Mouse (Mus musculus): Measurements from ENCODE around the gene Litaf.
"Not testable (repeated sequence)": the region's sequence is repeated elsewhere in the genome, so short reads cannot be mapped to it uniquely, and the experiment has no call there.

The Litaf gene

DNA sequence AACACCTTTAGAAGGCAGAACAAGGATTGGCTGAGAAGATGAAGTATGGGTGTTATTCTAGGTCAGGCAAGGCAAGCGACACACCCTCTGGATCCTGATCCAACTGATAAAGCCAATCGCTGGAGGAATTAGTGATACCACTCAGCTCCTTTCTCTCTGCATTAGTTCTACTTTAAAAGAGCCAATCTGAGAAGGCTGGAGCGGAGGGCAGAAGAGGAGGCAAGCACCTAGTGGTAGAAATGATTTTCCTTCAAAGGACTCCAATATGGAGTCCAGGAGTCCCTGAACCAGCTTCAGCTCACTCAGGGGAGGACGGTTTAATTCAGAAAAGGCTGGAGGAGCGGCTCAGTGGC, 74.2 kb downstream of the Litaf start:
- DNase-seq (ENCODE audit: low read depth) = peak; percentile 42

DNA sequence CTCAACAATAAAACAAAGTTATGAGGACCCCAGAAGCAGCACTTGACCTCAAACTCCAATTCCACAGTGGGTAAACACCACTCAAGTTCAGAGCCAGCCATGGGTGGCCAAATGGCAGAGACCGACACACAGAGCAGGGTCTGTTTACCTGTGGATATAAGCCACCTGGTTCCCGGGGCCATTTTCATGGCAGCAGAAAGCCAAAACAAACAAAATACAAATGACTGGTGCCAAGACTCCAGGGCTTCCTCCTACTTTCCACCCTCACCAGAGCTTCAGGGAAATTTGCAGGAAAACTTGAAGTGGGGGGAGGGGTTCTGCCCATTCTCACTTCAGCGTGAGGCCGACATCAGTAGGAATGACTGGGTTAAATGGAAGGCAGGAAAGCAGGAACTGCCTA, 75.2 kb downstream of the Litaf start:
- DNase-seq (ENCODE audit: low read depth) = no peak

GRCm38 (mm10) chr16:10989896-10990295, 76.1 kb downstream of the Litaf start:
- DNase-seq (ENCODE audit: low read depth) = peak; percentile 36

GRCm38 (mm10) chr16:10989361-10989760, 76.6 kb downstream of the Litaf start:
- no peak for DNase-seq (ENCODE audit: low read depth)

GRCm38 (mm10) chr16:10988261-10988660, 77.7 kb downstream of the Litaf start:
- DNase-seq (ENCODE audit: low read depth) = no peak

DNA sequence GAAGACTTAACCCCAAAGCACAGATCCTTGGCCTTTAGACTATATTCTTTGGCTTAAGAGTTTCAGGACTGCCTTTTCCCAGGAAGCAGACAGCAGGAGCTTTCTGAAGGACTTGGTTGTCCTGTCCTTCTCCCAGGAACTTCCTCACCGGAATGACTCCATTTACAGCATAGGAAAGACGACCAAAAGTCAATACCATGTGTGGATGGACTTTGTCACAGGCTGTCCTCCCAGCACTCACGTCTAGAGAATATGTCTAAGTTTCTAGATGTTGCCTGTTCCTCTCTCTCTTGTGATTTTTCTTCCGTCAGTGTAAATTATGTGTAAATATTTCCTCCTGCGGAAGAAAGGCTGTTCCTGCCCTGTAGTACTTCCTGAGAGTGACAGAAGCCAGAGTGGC, 81.4 kb downstream of the Litaf start:
- DNase-seq (ENCODE audit: low read depth) = no peak

DNA sequence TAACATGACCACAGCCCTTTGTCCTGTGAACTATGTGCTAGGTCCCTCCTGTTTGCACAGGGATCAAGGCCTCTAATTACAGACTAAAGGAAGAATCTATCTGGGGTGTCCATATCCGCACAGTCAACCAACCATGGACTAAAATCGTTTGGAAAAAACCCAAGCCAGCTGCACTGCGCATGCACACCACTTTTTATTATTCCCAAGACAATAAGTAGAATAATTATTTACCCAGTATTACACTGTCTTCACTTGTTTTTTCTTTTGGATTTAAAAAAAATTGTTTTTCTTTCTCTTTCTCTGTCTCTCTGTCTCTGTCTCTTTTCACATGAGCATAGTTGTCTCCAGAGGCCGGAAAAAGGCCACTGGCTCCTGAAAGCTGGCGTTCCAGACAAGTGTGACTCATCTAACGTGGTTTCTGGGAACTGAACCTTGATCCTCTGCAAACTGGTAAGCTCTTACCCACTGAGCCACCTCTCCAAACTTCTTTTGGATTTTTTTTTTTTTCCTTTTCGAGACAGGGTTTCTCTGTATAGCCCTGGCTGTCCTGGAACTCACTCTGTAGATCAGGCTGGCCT, 84.4 kb downstream of the Litaf start:
- DNase-seq (ENCODE audit: low read depth) = no peak

DNA sequence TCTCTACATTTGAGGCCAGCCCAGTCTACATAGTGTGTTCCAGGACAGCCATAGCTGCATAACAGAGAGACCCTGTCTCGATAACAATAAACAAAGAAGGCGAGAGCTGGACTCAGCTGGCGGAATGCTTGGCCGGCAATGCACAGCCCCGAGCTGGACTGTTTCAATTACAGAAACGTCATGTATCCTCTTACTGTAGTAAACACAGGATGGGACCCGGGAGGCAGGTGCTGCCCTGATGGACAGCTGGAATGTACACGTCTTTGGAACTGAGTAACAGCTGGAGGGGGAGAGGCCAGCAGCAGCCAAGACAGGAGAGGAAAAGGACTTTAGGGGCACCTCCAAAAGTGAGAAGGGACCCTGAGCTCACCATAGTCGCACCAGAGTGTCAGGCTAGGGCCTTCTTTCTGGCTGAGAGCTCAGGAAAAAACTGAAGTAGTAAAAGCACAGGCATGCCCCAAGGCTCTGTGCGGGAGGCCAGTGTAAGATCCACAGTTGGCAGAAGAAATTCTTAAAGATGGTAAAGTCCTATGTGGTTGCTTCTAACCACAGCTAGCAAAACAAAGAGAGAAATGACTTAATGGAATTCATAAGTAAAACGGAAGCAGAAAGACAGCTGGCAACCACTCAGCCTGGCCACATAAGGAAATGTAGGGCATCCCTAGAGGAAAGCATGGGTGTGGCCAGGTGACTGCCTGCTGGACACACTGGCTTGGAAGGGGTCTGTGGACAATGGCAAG, 86.7 kb downstream of the Litaf start:
- peak; percentile 59 for DNase-seq (ENCODE audit: low read depth)

- DNase-seq (ENCODE audit: low read depth) = no peak
These were observed 88.1 kb downstream of the Litaf start for GRCm38 (mm10) chr16:10977877-10978276.

DNA sequence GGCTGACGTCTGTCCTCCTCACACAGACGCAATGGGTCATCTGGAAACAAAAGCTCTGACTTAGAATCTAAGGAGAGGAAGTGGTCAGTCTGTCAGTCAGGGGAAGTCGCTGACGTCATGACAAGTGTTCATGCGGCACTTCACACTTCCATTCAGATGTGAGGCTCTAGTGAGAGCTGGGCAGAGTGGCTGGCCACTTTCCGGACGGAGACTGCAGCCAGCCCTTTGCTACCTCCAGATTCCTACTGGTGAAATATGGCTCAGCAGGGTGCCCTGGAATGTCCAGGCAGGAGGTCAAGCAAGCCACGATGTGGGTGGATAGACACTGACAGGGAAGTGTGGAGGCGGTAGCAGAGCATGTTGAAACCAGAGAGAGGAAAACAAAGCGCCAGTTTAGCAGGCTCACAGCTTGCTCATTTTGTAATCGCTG, 89.7 kb downstream of the Litaf start:
- peak; percentile 39 for DNase-seq (ENCODE audit: low read depth)

DNA sequence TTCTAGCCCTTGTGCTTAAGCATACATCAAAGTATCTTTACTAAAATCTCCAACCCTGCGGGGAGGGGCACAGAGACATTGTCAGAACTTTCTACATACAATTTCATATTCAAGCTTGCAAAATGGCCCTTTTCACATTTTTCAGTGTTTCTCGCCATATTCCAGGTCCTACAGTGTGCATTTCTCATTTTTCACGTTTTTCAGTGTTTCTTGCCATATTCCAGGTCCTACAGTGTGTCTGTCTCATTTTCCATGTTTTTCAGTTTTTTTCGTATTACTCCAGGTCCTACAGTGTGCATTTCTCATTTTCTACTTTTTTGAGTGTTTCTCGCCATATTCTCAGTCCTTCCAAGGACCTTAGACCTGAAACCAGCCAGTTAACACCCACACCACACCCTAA, 91.0 kb downstream of the Litaf start:
- DNase-seq (ENCODE audit: low read depth) = no peak

DNA sequence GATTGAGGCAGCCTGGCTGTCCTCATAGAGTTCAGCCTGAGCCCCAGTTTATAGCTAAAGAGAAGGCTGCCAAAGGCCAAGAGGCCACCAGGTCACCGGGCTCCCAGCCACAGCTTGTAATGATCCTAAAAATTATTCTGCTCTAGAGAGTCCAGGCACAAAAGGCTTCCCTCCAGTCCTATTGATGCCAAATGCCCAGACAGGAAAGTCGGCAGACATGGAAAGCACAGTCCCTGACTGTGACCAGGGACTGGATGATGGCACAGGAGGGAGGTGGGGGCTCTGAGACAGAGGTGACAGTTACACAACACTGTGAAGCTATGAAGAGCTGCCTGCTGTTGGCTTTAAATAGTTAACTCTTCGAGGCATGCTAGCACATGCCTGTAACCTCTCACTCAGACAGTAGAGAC, 91.9 kb downstream of the Litaf start:
- no peak for DNase-seq (ENCODE audit: low read depth)

DNA sequence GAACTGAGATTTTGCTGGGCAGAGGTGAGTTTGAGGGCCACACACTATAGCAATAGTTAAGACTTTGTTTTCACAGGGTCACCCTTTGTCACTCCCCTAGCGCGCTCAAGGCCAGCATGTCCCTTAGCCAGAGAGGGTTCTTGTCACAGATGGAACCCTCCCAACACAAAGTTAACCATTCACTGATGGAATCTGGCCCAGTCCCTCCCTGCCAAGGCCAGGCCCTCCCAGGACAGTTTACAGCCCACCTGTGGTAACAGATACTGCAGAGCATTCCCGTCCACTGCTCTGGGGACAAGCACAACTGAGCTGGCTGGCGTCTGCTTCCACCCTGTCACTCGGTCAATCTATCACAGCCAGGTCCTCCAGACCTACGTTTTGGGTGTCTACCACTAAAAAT, 93.7 kb downstream of the Litaf start:
- no peak for DNase-seq (ENCODE audit: low read depth)

DNA sequence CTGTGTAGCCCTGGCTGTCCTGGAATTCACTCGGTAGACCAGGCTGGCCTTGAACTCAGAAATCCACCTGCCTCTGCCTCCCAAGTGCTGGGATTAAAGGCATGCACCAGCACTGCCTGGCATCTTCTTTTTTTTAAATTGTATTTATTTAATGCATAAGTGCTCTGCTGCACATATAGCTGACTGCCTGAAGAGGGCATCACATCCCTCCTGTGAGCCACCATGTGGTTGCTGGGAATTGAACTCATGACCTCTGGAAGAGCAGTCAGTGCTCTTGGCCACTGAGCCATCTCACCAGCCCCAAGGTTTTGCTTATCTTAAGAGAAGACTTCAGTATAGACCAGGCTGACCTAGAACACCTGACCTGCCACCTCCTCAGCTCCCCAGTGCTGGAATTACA, 96.0 kb downstream of the Litaf start:
- not testable (repeated sequence) for DNase-seq (ENCODE audit: low read depth)

DNA sequence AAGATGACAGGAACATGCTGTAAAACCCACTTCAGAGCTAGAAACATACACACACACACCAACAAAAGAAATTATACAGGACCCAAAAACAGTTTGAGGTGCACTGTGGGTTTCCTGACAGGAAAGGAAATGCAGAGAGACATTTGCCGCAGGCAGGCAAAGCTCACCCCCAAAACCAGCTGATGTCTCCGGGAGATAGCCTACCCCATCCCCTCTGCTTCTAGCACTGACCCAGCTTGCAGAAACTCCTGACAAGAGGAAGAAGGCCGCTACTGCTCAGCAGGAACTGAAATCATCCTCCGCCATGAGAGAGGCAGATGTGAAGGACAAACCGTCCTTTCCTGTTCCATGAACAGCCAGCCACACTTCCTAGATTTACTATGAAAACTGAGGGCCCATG, 96.6 kb downstream of the Litaf start:
- DNase-seq (ENCODE audit: low read depth) = peak; percentile 57

DNA sequence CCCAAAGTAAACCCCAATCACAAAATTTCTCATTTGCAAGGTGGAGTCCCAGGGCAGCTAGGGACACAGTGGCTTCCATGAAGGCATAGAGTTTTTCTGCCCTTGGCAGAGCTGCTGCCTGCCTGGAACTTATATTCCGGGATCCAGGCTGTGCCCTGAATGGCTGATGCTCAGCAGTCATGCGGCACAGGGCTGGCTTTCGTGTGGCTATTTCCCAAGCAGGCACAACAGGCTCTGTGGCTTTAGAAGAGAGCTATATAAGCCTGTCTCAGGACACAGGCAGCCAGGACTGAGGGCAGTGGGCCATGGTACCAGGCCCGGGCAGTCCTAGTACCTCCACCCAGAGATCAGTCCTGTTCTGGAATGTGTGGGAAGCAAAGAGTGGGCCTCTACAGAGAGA, 97.7 kb downstream of the Litaf start:
- DNase-seq (ENCODE audit: low read depth) = no peak

DNA sequence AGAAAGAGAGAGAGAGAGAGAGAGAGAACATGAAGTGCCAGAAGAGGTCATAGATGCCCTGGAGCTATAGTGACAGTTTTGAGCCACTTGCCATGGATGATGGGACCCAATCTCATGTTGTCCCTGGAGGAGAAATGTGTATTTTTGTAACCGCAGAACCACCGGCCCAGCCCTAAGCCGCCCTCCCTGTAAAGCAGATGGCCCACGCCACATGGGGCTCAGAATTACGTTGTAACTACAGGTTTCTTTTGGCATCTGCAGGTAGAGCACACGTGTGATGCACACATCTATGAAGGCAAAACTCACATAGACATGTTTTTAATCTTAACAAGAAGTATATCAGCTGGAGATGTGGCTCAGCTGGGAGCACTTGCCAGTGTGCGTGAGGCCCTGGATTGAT, 98.2 kb downstream of the Litaf start:
- no peak for DNase-seq (ENCODE audit: low read depth)

- DNase-seq (ENCODE audit: low read depth) = no peak
These were observed 98.9 kb downstream of the Litaf start for GRCm38 (mm10) chr16:10967013-10967412.

GRCm38 (mm10) chr16:10965034-10965433, 100.9 kb downstream of the Litaf start:
- no peak for DNase-seq (ENCODE audit: low read depth)

GRCm38 (mm10) chr16:10960916-10961315, 105.0 kb downstream of the Litaf start:
- DNase-seq (ENCODE audit: low read depth) = no peak

DNA sequence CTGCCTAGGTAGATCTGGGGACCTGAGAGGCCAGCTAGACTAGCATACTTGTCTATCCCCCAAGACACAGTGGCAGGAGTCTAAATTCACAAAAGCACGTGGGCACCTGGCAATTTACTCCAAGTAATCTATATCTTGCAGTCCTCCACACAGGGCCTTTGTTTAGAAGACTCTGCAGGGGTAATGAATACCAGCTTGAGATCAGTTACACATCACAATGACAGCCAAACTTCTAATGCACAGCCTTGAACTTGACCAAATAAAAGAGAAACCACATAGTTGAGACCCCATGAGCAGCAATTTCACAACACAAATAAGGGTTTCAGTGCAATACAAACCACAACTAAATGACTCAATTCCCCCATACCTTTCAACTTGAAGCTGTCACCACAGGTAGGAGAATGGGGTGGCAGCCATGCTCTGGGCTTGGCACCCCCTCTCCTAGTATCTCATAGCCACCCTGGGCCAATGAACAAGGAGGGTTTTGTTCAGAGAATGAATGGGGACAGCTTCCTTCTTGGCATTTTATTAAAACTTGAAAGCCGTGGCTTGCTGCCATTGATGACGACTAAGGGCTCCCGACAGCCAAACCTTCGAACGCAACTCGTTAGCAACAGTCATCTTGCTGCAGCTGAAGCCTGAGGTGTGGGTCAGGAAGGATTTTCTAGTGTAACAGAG, 107.1 kb downstream of the Litaf start:
- DNase-seq (ENCODE audit: low read depth) = no peak

- DNase-seq (ENCODE audit: low read depth) = not testable (repeated sequence)
These were observed 107.7 kb downstream of the Litaf start for GRCm38 (mm10) chr16:10958307-10958706.

GRCm38 (mm10) chr16:10957794-10958193, 108.2 kb downstream of the Litaf start:
- DNase-seq (ENCODE audit: low read depth) = no peak
